Mouse (Mus musculus): ENCODE measurements around the gene Mfn1.

DNA sequence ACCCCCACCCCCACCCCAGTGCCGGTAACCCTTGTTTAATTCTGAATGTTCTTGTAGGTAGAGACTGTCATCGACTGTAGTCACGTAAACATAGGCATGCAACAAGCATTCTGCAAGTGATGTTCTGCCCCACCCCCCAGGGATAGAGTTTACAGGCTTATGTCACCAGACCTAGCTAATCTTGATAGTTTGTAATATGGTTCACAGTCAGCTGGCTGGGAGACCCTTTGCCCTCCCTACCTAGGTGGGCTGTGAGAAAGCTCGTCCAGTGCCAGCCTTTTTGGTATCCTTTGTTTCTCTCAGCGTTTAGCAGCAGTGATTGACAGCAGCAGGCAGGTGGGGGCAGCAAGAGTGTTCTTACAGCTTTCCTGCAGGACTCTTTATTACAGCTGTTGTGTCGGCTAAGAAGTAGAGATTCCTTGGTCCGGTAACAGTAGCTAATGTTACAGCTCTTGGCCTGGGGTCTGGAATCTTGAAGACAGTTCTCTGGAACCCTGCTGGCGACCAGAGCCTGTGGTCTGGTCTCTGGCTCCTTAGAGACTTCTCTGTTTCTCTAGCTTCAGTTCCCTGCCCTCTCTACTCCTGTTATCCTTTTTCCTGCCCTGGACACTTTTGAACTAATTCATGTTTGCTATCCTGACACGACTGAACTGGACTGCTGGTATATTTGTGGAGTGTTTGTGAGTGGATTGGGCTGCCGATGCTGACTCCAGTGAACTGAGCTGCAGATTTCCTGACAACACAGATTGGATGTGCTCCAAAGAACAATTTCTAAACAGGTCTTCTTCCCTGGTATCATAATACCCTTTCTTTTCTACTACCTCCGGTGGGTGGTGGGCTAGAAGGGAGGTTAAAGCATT lies 22.7 kb upstream of the Mfn1 start:
- TF ChIP-seq POLR2A (IDR thresholded peaks at IDR 0.05; ENCODE audit: extremely low read depth, insufficient read depth, low read length) = no peak
- no peak for TF ChIP-seq CTCF (IDR thresholded peaks at IDR 0.05; ENCODE audit: low read depth, low read length)

All from liver, adult 2 months (tissue).